Mouse (Mus musculus) stomach, embryonic 14.5 days (tissue): ENCODE measurements around the gene N4bp2l2. TPM values are rescaled to one million over a fixed set of nuclear protein-coding genes. Genes with fewer than 3 reads are reported as not detected.

Source experiments
- ATAC-seq: fragments of 200-750 bp; cut with Nextera tagmentation; 2 replicates; pipeline ENCODE4 v1.8.0; 2017; ENCODE audit warnings: low read depth, moderate TSS enrichment; ENCODE audit not compliant: insufficient number of reproducible peaks, insufficient read depth, low FRiP score
- H3K27ac ChIP-seq: fragments of 300-500 bp; sonication (generic); 2 replicates; pipeline ENCODE4 v1.5.1; 2014; ENCODE audit warnings: mild to moderate bottlenecking, low read length, moderate library complexity, mixed read lengths
- H3K27me3 ChIP-seq: fragments of 300-500 bp; sonication (generic); 2 replicates; pipeline ENCODE4 v1.6.1; 2014; ENCODE audit warnings: low read length, control low read depth, mixed read lengths; ENCODE audit not compliant: control insufficient read depth, insufficient read depth
- H3K36me3 ChIP-seq: fragments of 300-500 bp; sonication (generic); 2 replicates; pipeline ENCODE4 v1.6.1; 2014; ENCODE audit warnings: mild to moderate bottlenecking, control low read depth, low read length, moderate library complexity, mixed read lengths; ENCODE audit not compliant: control insufficient read depth, insufficient read depth
- H3K4me1 ChIP-seq: fragments of 300-500 bp; sonication (generic); 2 replicates; pipeline ENCODE4 v1.6.1; 2014; ENCODE audit warnings: low read length, control low read depth, mixed read lengths; ENCODE audit not compliant: control insufficient read depth, insufficient read depth
- H3K4me2 ChIP-seq: fragments of 300-500 bp; sonication (generic); replicated peaks from 2 replicates; pipeline ENCODE4 v1.6.1; 2014; ENCODE audit warnings: low read depth, low read length, control low read depth
- H3K4me3 ChIP-seq: fragments of 300-500 bp; sonication (generic); 2 replicates; pipeline ENCODE4 v1.5.1; 2014; ENCODE audit warnings: low read depth, low read length, control low read depth
- H3K9ac ChIP-seq: fragments of 300-500 bp; sonication (generic); replicated peaks from 2 replicates; pipeline ENCODE4 v1.6.1; 2014; ENCODE audit warnings: low read depth, mild to moderate bottlenecking, control low read depth, low read length, moderate library complexity, mixed read lengths
- H3K9me3 ChIP-seq: fragments of 300-500 bp; sonication (generic); 2 replicates; pipeline ENCODE4 v1.6.1; 2016; ENCODE audit warnings: low read depth, low read length, control low read depth; ENCODE audit not compliant: control insufficient read depth
- WGBS: fragments of 180-500 bp; shearing (Covaris S2); extraction: QIAGEN DNeasy Blood & Tissue Kit; methylation state at CpG from one replicate; pipeline ENCODE4 v1.1.7; 2014; 5-methylcytosine and 5-hydroxymethylcytosine counted together
- polyA plus RNA-seq: library from polyadenylated mRNA; unstranded; fragments of >200 nt; fragmentation: Nextera tagmentation; extraction: Ambion mirVana; gene quantifications from 2 replicates; pipeline ENCODE4 v1.2.1, GENCODE M21; 2014

N4bp2l2 gene
- polyA plus RNA-seq, 1 experiment from 2014 or later = 44.4 TPM

DNA sequence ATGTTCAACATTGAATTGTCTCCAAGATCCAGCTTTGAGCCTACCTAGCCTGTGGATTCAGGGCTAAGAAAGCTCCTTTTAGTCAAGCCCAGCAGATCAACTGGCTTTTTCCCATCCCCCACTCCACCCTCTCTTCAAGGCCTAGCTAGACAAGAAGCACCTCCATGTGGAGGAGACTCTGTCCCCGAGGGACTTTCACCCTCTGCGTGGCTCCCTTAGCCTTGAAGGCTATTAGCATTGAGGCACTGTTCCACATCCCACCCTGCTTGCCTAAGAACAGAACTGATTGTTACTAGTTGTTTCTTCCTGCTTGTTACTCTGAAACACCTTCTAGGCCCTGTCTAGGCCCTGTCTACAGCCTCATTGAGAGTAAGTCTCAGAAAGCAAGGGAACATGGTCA is 76.0 kb downstream of the N4bp2l2 start:
- Histone ChIP-seq H3K36me3 (no peaks in the 10 kb centered on the region), H3K4me1 (peaks cover 9% of the 10 kb centered on the region; the same call in 1 of the 2 replicates)
- ATAC-seq = no peak

DNA sequence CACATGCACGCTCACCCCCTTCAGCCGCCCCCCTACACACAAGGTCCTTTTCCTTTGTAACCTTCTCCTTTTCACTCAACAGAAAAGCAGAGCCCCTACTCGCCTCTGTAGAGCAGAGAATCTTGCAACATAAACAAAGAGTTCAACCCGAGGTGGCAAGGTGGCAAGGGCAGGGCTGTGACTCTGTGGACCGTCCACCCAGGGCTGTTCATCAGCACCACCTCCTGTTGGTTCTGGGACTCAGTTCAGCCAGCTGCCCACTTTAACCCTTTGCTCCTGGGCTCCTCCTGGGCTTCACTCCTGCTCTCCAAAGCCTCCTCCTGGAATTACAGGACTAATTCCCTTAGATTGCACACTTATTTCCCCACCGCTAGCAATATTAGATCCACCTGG is 81.7 kb downstream of the N4bp2l2 start:
- no peaks in the 10 kb centered on the region for H3K9me3 ChIP-seq
- 0 out of 2 replicates have a peak, but pooled peaks cover 3% of the 10 kb centered on the region for H3K4me1 ChIP-seq
- no peak overlapping the region for H3K4me2 ChIP-seq
- no peak overlapping the region for H3K9ac ChIP-seq
- no peaks in the 10 kb centered on the region for H3K36me3 ChIP-seq
- H3K27me3 ChIP-seq = no peaks in the 10 kb centered on the region
- no peak for ATAC-seq
- no peak overlapping the region for H3K4me3 ChIP-seq
- no peak overlapping the region for H3K27ac ChIP-seq
- WGBS = 31% methylated on average over 6 of the region's 6 CpGs

More for the DNA sequence above, 76.0 kb downstream of the N4bp2l2 start:
- WGBS = 74% methylated on average over 2 of the region's 2 CpGs
- no peak overlapping the region for H3K4me3 ChIP-seq
- H3K4me2 ChIP-seq = no peak overlapping the region
- H3K27me3 ChIP-seq = no peaks in the 10 kb centered on the region
- no peaks in the 10 kb centered on the region for H3K9me3 ChIP-seq
- no peak overlapping the region for H3K9ac ChIP-seq
- no peak overlapping the region for H3K27ac ChIP-seq

- ATAC-seq = no peak
- Histone ChIP-seq H3K27ac (no peak overlapping the region), H3K4me2 (no peak overlapping the region), H3K4me3 (no peak overlapping the region), H3K27me3 (no peaks in the 10 kb centered on the region), H3K9ac (no peak overlapping the region), H3K36me3 (no peaks in the 10 kb centered on the region), H3K4me1 (0 out of 2 replicates have a peak, but pooled peaks cover 3% of the 10 kb centered on the region), H3K9me3 (no peaks in the 10 kb centered on the region)
- 69% methylated on average over 5 of the region's 5 CpGs for WGBS
These were observed 82.2 kb downstream of the N4bp2l2 start for GRCm38 (mm10) chr5:150583622-150584336.

- no peak overlapping the region for H3K4me2 ChIP-seq
- H3K27ac ChIP-seq = no peak overlapping the region
- ATAC-seq = no peak
- no peak overlapping the region for H3K9ac ChIP-seq
- no peaks in the 10 kb centered on the region for H3K9me3 ChIP-seq
- no peak overlapping the region for H3K4me3 ChIP-seq
- WGBS = 83% methylated on average over 5 of the region's 5 CpGs
- H3K36me3 ChIP-seq = no peaks in the 10 kb centered on the region
- H3K27me3 ChIP-seq = no peaks in the 10 kb centered on the region
- 0 out of 2 replicates have a peak, but pooled peaks cover 3% of the 10 kb centered on the region for H3K4me1 ChIP-seq
These were observed 82.8 kb downstream of the N4bp2l2 start for GRCm38 (mm10) chr5:150583181-150583580.

DNA sequence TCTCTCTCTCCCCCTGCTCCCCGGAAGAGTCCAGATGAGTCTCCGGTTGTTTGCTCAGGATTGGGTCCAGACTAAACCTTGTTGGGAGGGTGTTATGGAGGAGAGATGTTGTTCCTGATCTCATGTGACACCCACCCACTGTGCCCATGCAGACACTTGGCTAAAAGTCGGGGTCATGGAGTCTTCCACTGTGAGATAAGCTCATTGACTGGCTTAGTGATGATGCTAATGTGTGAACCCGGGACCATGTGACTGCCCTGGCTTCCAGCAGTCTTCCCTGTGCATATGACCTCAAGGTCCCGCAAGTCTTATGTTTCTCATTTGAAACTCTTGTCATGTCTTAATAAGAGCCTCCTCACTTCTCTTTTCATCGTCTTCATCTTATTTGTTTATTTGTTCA is 84.8 kb downstream of the N4bp2l2 start:
- no peaks in the 10 kb centered on the region for H3K27me3 ChIP-seq
- no peak overlapping the region for H3K4me2 ChIP-seq
- ATAC-seq = no peak
- no peaks in the 10 kb centered on the region for H3K9me3 ChIP-seq
- no peak overlapping the region for H3K4me3 ChIP-seq
- H3K36me3 ChIP-seq = no peaks in the 10 kb centered on the region
- WGBS = 70% methylated on average over 6 of the region's 6 CpGs
- 0 out of 2 replicates have a peak, but pooled peaks cover 3% of the 10 kb centered on the region for H3K4me1 ChIP-seq
- no peak overlapping the region for H3K9ac ChIP-seq
- no peak overlapping the region for H3K27ac ChIP-seq

DNA sequence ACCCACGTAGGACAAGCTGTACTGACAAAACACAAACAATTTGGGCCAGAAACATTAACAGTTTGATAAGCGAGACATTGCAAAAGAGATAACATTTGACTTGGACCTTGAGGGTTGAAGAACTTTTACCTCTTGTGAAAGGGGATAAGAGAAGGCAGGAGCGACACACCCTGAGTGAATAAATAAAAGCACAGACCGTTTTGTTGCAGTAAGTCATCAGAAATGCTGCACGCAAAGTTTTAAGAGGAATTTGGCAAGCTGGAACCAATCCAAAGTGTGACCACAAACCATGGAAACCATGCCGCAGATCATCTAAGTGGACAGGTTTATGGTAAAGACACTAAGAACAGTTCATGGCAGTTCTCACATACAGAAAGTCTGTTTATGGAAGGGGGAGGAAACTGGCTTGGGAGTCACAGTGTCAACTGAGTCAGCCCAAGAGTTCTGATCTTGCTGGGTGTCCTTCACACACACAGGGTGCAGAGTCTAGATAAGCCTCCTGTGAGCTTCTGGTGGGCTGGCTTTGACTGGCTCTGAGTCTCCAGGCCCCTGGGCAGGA is 87.3 kb downstream of the N4bp2l2 start:
- WGBS = 53% methylated on average over 6 of the region's 6 CpGs
- no peak overlapping the region for H3K4me2 ChIP-seq
- no peaks in the 10 kb centered on the region for H3K36me3 ChIP-seq
- no peak overlapping the region for H3K4me3 ChIP-seq
- no peak overlapping the region for H3K27ac ChIP-seq
- no peaks in the 10 kb centered on the region for H3K9me3 ChIP-seq
- H3K4me1 ChIP-seq = no peaks in the 10 kb centered on the region
- ATAC-seq = no peak; the same call in 1 of the 2 replicates
- H3K9ac ChIP-seq = no peak overlapping the region
- no peaks in the 10 kb centered on the region for H3K27me3 ChIP-seq

- no peaks in the 10 kb centered on the region for H3K4me1 ChIP-seq
- no peaks in the 10 kb centered on the region for H3K9me3 ChIP-seq
- H3K9ac ChIP-seq = no peak overlapping the region
- 83% methylated on average over 11 of the region's 11 CpGs for WGBS
- H3K4me2 ChIP-seq = no peak overlapping the region
- no peaks in the 10 kb centered on the region for H3K36me3 ChIP-seq
- no peak overlapping the region for H3K27ac ChIP-seq
- H3K27me3 ChIP-seq = no peaks in the 10 kb centered on the region
- no peak for ATAC-seq
- no peak overlapping the region for H3K4me3 ChIP-seq
These were observed 89.2 kb downstream of the N4bp2l2 start for GRCm38 (mm10) chr5:150576832-150577231.

- no peaks in the 10 kb centered on the region for H3K27me3 ChIP-seq
- WGBS = 59% methylated on average over 5 of the region's 5 CpGs
- no peak overlapping the region for H3K4me3 ChIP-seq
- H3K9ac ChIP-seq = no peak overlapping the region
- no peaks in the 10 kb centered on the region for H3K9me3 ChIP-seq
- peaks cover 5% of the 10 kb centered on the region; the same call in 1 of the 2 replicates for H3K36me3 ChIP-seq
- no peaks in the 10 kb centered on the region for H3K4me1 ChIP-seq
- ATAC-seq = no peak
- no peak overlapping the region for H3K4me2 ChIP-seq
- peak overlapping the region; percentile 12; the same call in 1 of the 2 replicates for H3K27ac ChIP-seq
These were observed 91.1 kb downstream of the N4bp2l2 start for GRCm38 (mm10) chr5:150574885-150575284.
